9 mouse cellular contexts compared by ENCODE assay signal in the genomic region with DNA sequence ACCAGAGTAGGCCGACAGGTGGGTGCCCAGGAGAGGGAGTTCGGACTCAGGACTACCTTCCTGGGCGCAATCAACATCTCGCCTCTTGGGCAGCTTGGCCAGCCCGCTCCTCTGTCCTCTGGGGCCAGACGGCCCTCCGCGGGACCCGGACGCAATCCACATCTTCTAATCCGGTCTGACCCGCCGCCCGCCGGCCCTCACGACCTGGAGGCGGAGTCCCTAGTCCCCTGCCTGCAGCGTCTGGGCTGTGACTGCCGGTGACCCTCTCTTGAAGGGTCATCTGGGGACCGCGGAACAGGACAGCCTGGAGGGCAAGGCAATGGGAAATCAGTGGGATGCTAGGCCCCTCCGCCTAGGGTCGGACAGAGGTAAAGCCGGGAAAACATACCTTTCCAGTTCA. TPM values are rescaled to one million over a fixed set of nuclear protein-coding genes. Genes with fewer than 3 reads are reported as not detected.
DNase-seq lines count a peak whose midpoint lies in the region; ATAC-seq and TF ChIP-seq lines count a peak whose summit lies in the region.
"Had no signal": no experiment of that assay in that cellular context is flagged by ENCODE, and none has a peak within 500 bp of the region (broad histone marks: within the 10 kb centered on the region; RNA-seq: fewer than 3 reads in every experiment).

No protein-coding gene starts in this region.

- H3K27ac ChIP-seq in forebrain, embryonic 12.5 days = no peak overlapping the region
- no peak overlapping the region for H3K27ac ChIP-seq in forebrain, embryonic 14.5 days (ENCODE audit: low read depth, low read length)
- H3K27ac ChIP-seq in hindbrain, postnatal 0 days = no peak overlapping the region
- no peak overlapping the region for H3K27ac ChIP-seq in neural tube, embryonic 15.5 days (replicated peaks)
- H3K27ac ChIP-seq in left cerebral cortex, adult 2 months = no peak overlapping the region

- peaks cover 62% of the 10 kb centered on the region for H3K27me3 ChIP-seq in forebrain, embryonic 12.5 days
- peaks cover 38% of the 10 kb centered on the region for H3K27me3 ChIP-seq in forebrain, embryonic 14.5 days (replicated peaks; ENCODE audit: control insufficient read depth, insufficient read depth, low read length)
- peaks cover 33% of the 10 kb centered on the region; the same call in 1 of the 2 replicates for H3K27me3 ChIP-seq in hindbrain, postnatal 0 days (ENCODE audit: insufficient read depth, low read length)
- peaks cover 59% of the 10 kb centered on the region for H3K27me3 ChIP-seq in neural tube, embryonic 15.5 days (replicated peaks)

- no peaks in the 10 kb centered on the region for H3K36me3 ChIP-seq in forebrain, embryonic 12.5 days (replicated peaks)
- H3K36me3 ChIP-seq in forebrain, embryonic 14.5 days (ENCODE audit: control insufficient read depth, insufficient read depth, low read length) = no peaks in the 10 kb centered on the region
- no peaks in the 10 kb centered on the region for H3K36me3 ChIP-seq in hindbrain, postnatal 0 days (ENCODE audit: insufficient read depth, low read length)
- H3K36me3 ChIP-seq in neural tube, embryonic 15.5 days = no peaks in the 10 kb centered on the region

- ATAC-seq in forebrain, embryonic 12.5 days (ENCODE audit: low FRiP score) = no peak
- ATAC-seq in forebrain, embryonic 14.5 days = no peak
- ATAC-seq in hindbrain, postnatal 0 days = no peak
- ATAC-seq in neural tube, embryonic 15.5 days (ENCODE audit: low FRiP score) = no peak

- peak overlapping the region; percentile 86 for H3K4me2 ChIP-seq in forebrain, embryonic 12.5 days
- no peak overlapping the region for H3K4me2 ChIP-seq in forebrain, embryonic 14.5 days (ENCODE audit: low read length)
- H3K4me2 ChIP-seq in hindbrain, postnatal 0 days (ENCODE audit: low read depth, low read length) = peak overlapping the region; percentile 83
- H3K4me2 ChIP-seq in neural tube, embryonic 15.5 days = peak overlapping the region; percentile 95; the same call in 1 of the 2 replicates

- H3K9me3 ChIP-seq in forebrain, embryonic 12.5 days = no peaks in the 10 kb centered on the region
- no peaks in the 10 kb centered on the region for H3K9me3 ChIP-seq in forebrain, embryonic 14.5 days (replicated peaks; ENCODE audit: control insufficient read depth, low read length)
- H3K9me3 ChIP-seq in hindbrain, postnatal 0 days (ENCODE audit: low read length) = no peaks in the 10 kb centered on the region
- H3K9me3 ChIP-seq in neural tube, embryonic 15.5 days (replicated peaks) = no peaks in the 10 kb centered on the region

- H3K4me1 ChIP-seq in forebrain, embryonic 12.5 days = peaks cover 15% of the 10 kb centered on the region
- peaks cover under 1% of the 10 kb centered on the region; the same call in 1 of the 2 replicates for H3K4me1 ChIP-seq in forebrain, embryonic 14.5 days (ENCODE audit: control insufficient read depth, insufficient read depth, low read length)
- peaks cover 4% of the 10 kb centered on the region for H3K4me1 ChIP-seq in lung, adult 2 months (ENCODE audit: control insufficient read depth, insufficient read depth, low read length)
- H3K4me1 ChIP-seq in hindbrain, postnatal 0 days (ENCODE audit: insufficient read depth, low read length) = peaks cover 6% of the 10 kb centered on the region; the same call in 1 of the 2 replicates
- H3K4me1 ChIP-seq in neural tube, embryonic 15.5 days = peaks cover 16% of the 10 kb centered on the region

- 3% methylated on average over 23 of the region's 24 CpGs for WGBS in forebrain, embryonic 12.5 days
- 6% methylated on average over 24 of the region's 24 CpGs for WGBS in forebrain, embryonic 14.5 days
- 20% methylated on average over 23 of the region's 24 CpGs for WGBS in lung, adult 2 months
- WGBS in hindbrain, postnatal 0 days = 10% methylated on average over 23 of the region's 24 CpGs
- WGBS in neural tube, embryonic 15.5 days = 8% methylated on average over 24 of the region's 24 CpGs

- TF ChIP-seq CTCF in lung, adult 2 months (IDR thresholded peaks at IDR 0.05; ENCODE audit: insufficient read depth, low read length) = no peak
- TF ChIP-seq CTCF in hindbrain, postnatal 0 days (IDR thresholded peaks at IDR 0.05; ENCODE audit: low read depth) = no peak
- TF ChIP-seq CTCF in left cerebral cortex, adult 2 months (IDR thresholded peaks at IDR 0.05) = no peak

- TF ChIP-seq POLR2A in lung, adult 2 months (IDR thresholded peaks at IDR 0.05; ENCODE audit: borderline replicate concordance, extremely low read depth, low read depth, low read length) = no peak

- DNase-seq in forebrain, embryonic 14.5 days (ENCODE audit: low spot score) = no peak
- peak; percentile 25 for DNase-seq in lung, postnatal 10 days
- DNase-seq in lung, adult 2 months = no peak
- no peak for DNase-seq in hindbrain, postnatal 0 days (ENCODE audit: low spot score)
- no peak for DNase-seq in right cerebral cortex, postnatal 4 days
- no peak for DNase-seq in left cerebral cortex, adult 2 months (ENCODE audit: extremely low spot score in 1 of 2, low spot score in 2 of 2)
- DNase-seq: left cerebral cortex, postnatal 4 days had no signal

- intact Hi-C loops in left cerebral cortex, adult 2 months (cut with DNase I) = no loop called here

- H3K4me3 ChIP-seq in forebrain, embryonic 12.5 days (replicated peaks) = no peak overlapping the region
- H3K4me3 ChIP-seq in forebrain, embryonic 14.5 days (ENCODE audit: low read depth, low read length) = no peak overlapping the region
- H3K4me3 ChIP-seq in lung, adult 2 months (replicated peaks; ENCODE audit: extremely low read depth, low read depth, low read length) = no peak overlapping the region
- H3K4me3 ChIP-seq in hindbrain, postnatal 0 days (ENCODE audit: low read length) = no peak overlapping the region
- no peak overlapping the region for H3K4me3 ChIP-seq in neural tube, embryonic 15.5 days (replicated peaks)
- no peak overlapping the region for H3K4me3 ChIP-seq in left cerebral cortex, adult 2 months

- no peak overlapping the region for H3K9ac ChIP-seq in forebrain, embryonic 12.5 days
- no peak overlapping the region for H3K9ac ChIP-seq in forebrain, embryonic 14.5 days (ENCODE audit: low read length)
- H3K9ac ChIP-seq in hindbrain, postnatal 0 days (replicated peaks; ENCODE audit: low read length) = no peak overlapping the region
- no peak overlapping the region for H3K9ac ChIP-seq in neural tube, embryonic 15.5 days (replicated peaks)

RNA-seq across cellular contexts. Expression of gene Nodal, which starts 1.4 kb away (rescaled TPM):
- 0.15 TPM in 1 of 2 replicates, not detected in the other for polyA plus RNA-seq in forebrain, embryonic 12.5 days (2016; fragmentation: Nextera tagmentation; extraction: Ambion mirVana)
- 0.14 TPM in 1 of 2 replicates, not detected in the other for polyA plus RNA-seq in forebrain, embryonic 14.5 days (2014; fragmentation: Nextera tagmentation; extraction: Ambion mirVana)
- 0.15 and 0.24 TPM in 2 replicates for polyA plus RNA-seq in lung, adult 2 months (2012; rRNA removed)
- total RNA-seq in hindbrain, postnatal 0 days (2014; rRNA removed) = 0.58 and 1.1 TPM in 2 replicates
- polyA plus RNA-seq in hindbrain, postnatal 0 days (2015; fragmentation: Nextera tagmentation; extraction: Ambion mirVana) = 0.33 and 0.43 TPM in 2 replicates
- 0.14 and 0.23 TPM in 2 replicates for polyA plus RNA-seq in neural tube, embryonic 15.5 days (2015; fragmentation: Nextera tagmentation; extraction: Ambion mirVana)
- total RNA-seq in left cerebral cortex, adult 2 months (2021) = not detected

RNA-seq across cellular contexts. Expression of gene Eif4ebp2, which starts 33.3 kb away (rescaled TPM):
- 87.6 and 88.3 TPM in 2 replicates for polyA plus RNA-seq in forebrain, embryonic 12.5 days (2016; fragmentation: Nextera tagmentation; extraction: Ambion mirVana)
- polyA plus RNA-seq in forebrain, embryonic 14.5 days (2014; fragmentation: Nextera tagmentation; extraction: Ambion mirVana) = 50.0 and 51.3 TPM in 2 replicates
- polyA plus RNA-seq in lung, adult 2 months (2012; rRNA removed) = 101 and 132 TPM in 2 replicates
- total RNA-seq in hindbrain, postnatal 0 days (2014; rRNA removed) = 16.1 and 16.2 TPM in 2 replicates
- polyA plus RNA-seq in hindbrain, postnatal 0 days (2015; fragmentation: Nextera tagmentation; extraction: Ambion mirVana) = 34.9 and 35.9 TPM in 2 replicates
- 44.1 and 57.0 TPM in 2 replicates for polyA plus RNA-seq in neural tube, embryonic 15.5 days (2015; fragmentation: Nextera tagmentation; extraction: Ambion mirVana)
- 10 to 100 TPM; 45.2 to 47.5 TPM for total RNA-seq in left cerebral cortex, adult 2 months (2021)

RNA-seq across cellular contexts. Expression of gene Pald1, which starts 35.8 kb away (rescaled TPM):
- polyA plus RNA-seq in forebrain, embryonic 12.5 days (2016; fragmentation: Nextera tagmentation; extraction: Ambion mirVana) = 20.7 and 22.9 TPM in 2 replicates
- polyA plus RNA-seq in forebrain, embryonic 14.5 days (2014; fragmentation: Nextera tagmentation; extraction: Ambion mirVana) = 10.0 and 15.6 TPM in 2 replicates
- polyA plus RNA-seq in lung, adult 2 months (2012; rRNA removed) = 69.1 and 76.2 TPM in 2 replicates
- 34.3 and 36.0 TPM in 2 replicates for total RNA-seq in hindbrain, postnatal 0 days (2014; rRNA removed)
- polyA plus RNA-seq in hindbrain, postnatal 0 days (2015; fragmentation: Nextera tagmentation; extraction: Ambion mirVana) = 21.7 TPM in 2 replicates
- polyA plus RNA-seq in neural tube, embryonic 15.5 days (2015; fragmentation: Nextera tagmentation; extraction: Ambion mirVana) = 24.9 and 27.8 TPM in 2 replicates
- 1 to 10 TPM; 8.1 to 8.3 TPM for total RNA-seq in left cerebral cortex, adult 2 months (2021)

RNA-seq across cellular contexts. Expression of gene Lrrc20, which starts 56.5 kb away (rescaled TPM):
- polyA plus RNA-seq in forebrain, embryonic 12.5 days (2016; fragmentation: Nextera tagmentation; extraction: Ambion mirVana) = 14.4 and 15.7 TPM in 2 replicates
- 21.3 TPM in 2 replicates for polyA plus RNA-seq in forebrain, embryonic 14.5 days (2014; fragmentation: Nextera tagmentation; extraction: Ambion mirVana)
- polyA plus RNA-seq in lung, adult 2 months (2012; rRNA removed) = 11.3 and 21.1 TPM in 2 replicates
- 13.5 and 19.6 TPM in 2 replicates for total RNA-seq in hindbrain, postnatal 0 days (2014; rRNA removed)
- polyA plus RNA-seq in hindbrain, postnatal 0 days (2015; fragmentation: Nextera tagmentation; extraction: Ambion mirVana) = 9.7 and 10.2 TPM in 2 replicates
- polyA plus RNA-seq in neural tube, embryonic 15.5 days (2015; fragmentation: Nextera tagmentation; extraction: Ambion mirVana) = 12.1 and 14.5 TPM in 2 replicates
- total RNA-seq in left cerebral cortex, adult 2 months (2021) = 10 to 100 TPM; 17.6 to 18.2 TPM
